Mouse (Mus musculus): ENCODE measurements around the gene Syne3. TPM values are rescaled to one million over a fixed set of nuclear protein-coding genes. Genes with fewer than 3 reads are reported as not detected.

Syne3 gene
- 26.8 and 46.6 TPM in 2 replicates for total RNA-seq (2023)

DNA sequence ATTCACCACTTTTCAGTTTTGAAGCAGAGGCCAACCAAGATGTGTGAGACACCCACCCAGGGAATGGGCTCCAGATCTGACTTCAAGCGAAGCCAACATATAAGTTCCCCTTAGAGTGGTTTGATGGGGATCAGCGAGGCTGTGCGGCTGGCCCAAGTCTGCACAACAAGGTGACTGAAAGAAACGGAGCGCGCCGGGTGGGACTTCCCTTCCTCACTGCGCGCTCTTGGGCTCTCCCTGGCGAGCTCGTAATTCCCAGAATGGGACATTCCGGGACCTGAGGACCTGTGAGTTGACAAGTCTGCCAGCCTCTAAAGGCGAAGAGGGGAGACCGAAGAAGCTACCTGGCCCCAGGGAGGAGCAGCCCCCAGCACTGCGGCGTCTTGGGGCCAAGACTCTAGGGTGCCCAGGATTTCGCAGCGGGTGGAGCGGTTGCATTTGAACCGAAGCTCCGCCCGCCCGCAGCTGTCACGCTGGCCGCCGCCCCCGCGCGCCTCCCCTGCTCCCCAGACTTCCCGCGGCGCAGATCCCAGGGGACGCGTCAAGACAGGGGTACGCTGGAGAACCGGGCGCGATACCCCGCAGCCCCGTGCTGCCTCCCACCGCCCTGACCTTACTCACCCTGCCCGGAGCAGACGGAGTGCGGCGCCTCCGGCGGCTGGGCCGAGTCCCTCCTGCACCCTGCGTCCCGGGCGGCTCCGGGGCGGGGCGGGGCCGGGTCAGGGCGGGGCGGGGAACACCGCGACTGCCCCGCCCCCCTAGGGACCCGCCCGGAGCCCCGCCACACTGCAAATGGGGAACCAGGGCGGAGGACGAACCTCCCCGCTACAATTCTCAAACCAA is at the start of gene Syne3:
Gene Syne3 (minus strand): TSS at position 440 of the 843 bp plus-strand sequence.

DNA sequence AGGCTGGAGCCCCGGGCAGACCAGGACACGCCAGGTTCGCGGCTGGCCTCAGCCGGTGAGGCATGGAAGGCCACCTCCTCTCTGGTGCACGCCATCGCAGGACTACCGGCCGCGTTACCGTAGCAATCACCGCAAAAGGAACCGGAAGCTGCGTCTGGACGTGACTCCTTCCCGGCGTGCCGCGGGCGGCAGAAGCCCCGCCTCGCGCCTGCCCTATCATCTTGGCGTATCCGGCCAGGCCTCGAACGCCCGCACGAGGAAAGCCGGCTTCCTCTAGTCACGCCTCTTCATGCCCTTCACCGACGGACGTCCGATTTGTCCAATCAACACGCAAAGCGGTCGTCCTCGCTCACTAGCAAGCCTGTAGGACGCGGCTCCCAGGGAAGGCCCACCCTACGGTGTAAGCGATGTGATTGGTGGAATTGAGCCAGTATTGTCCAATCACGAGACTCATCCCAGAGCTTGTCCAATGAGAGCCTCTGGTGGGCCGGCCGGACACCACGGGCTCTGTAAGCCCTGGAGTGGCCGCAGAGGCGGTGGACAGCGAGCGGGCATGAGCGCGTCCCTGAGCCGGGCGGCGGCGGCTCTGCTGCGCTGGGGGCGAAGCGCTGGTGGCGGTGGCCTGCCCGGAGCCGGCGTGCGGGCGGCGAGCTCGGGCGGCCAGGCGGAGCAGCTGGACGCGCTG is 22.7 kb upstream of the Syne3 start, which contains the start of gene Glrx5:
Gene Glrx5 (plus strand): TSS at position 542 of the 685 bp plus-strand sequence.

Other genes with a start within 250 kb of the Syne3 start
- gene Clmn, start 144.7 kb downstream of the Syne3 start, total RNA-seq (2023), result 0.11 and 0.47 TPM in 2 replicates
- 24.5 and 35.8 TPM in 2 replicates for gene Glrx5, start 22.9 kb upstream of the Syne3 start, total RNA-seq (2023)
- not detected in 2 replicates for gene Tcl1b2, start 136.2 kb upstream of the Syne3 start, total RNA-seq (2023)
- gene Tcl1b1, start 149.9 kb upstream of the Syne3 start, total RNA-seq (2023), result not detected in 2 replicates
- not detected in 2 replicates for gene Tcl1b5, start 166.5 kb upstream of the Syne3 start, total RNA-seq (2023)
- not detected in 2 replicates for gene Tcl1b3, start 181.2 kb upstream of the Syne3 start, total RNA-seq (2023)
- gene Tcl1b4, start 192.1 kb upstream of the Syne3 start, total RNA-seq (2023), result not detected in 2 replicates
- not detected in 2 replicates for gene Tcl1, start 213.0 kb upstream of the Syne3 start, total RNA-seq (2023)